Mouse (Mus musculus) liver (tissue): ENCODE data around the gene Tmem101.

Experiments used
- DNase-seq: peaks from one replicate; pipeline ENCODE4 v3.0.0-alpha.2; 2020; ENCODE audit warnings: mixed read lengths

The Tmem101 gene

DNA sequence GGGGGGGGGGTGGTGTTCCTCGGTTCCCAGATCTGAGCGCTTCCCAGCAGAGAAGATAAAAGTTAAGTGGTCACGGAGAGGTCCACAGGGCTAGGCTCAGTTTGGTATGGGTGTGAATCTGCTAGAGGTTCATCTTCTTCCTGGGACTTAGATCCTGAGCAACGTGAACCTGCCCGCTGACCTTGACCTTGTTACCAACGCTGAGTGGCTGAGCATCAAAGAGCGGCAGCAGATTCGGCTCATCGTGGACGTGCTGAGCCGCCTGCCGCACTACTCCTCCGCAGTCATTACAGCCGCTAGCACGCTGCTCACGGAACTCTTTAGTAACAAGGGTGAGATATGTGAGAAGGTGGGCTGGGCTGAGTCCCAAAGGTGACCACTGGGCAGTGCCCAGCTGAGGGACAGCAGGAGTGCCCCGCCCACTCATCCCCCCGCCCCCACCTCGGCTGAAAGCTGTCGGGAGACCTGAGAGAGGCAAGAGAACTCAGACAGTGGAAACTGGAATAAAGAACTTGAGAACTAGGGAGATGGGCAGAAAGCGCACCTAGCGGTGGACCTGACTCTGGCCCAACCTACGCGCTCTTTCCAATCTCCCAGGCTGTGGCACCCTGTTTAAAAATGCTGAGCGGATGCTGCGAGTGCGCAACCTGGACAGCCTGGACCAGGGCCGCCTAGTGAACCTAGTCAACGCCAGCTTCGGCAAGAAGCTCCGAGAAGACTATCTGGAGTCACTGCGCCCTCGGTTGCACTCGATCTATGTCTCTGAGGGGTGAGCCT lies 8.8 kb downstream of the Tmem101 start:
- no peak for DNase-seq

DNA sequence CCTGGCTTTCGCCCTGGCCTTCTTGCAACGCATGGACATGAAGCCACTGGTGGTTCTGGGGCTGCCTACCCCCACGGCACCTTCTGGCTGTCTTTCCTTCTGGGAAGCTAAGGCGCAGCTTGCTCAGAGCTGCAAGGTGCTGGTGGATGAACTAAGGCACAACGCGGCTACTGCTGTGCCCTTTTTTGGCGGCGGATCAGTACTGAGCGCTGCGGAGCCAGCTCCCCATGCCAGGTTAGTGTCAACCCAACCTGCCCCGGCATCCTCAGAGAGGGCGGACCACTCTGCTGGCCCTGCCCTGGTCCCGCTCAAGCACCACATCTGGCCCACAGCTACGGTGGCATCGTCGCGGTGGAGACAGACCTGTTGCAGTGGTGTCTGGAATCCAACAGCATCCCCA lies 9.7 kb downstream of the Tmem101 start:
- no peak for DNase-seq

DNA sequence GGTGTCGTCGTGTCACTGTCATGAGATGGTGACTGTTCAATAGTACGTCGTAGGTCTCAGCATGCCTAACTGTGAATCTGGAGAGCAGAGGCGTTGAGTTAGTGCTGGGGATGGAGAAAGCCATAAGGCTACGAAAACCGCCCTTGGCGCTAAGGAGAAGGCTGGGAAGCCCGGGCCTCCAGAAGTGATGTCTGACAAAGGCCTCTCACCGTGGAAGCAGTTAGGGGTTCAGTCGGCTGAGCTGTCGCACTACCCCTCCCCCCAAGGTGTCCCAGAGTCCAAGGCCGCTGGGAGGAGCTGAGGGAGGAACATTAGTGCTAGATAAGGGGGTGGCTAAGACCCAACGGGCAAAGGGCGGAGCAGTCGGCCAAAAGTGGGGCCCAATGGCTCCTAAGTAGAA lies 10.2 kb downstream of the Tmem101 start:
- peak; percentile 75 for DNase-seq

DNA sequence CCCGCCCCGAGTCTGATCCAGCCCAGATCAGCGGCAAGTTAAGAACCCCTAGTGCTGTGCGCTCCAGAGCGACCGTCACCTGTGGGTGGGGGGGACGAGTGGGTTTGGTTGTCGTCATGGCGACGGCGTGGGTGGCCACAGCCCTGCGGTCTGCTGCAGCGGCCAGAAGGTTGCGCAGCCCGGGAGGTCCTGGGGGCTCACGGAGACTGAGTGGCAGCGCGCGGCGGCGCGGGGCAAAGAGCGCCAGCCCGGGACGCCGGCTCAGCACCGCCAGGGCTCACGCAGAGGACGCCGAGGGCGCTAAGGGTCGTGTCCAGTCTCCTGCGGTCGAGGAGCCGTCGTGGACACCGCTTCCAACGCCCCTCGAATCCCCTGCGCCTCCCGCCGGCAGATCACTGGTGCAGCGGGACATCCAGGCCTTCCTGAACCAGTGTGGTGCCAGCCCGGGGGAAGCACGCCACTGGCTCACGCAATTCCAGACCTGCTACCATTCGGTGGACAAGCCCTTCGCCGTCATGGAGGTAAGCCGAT lies 10.7 kb downstream of the Tmem101 start, which contains the start of gene Nags:
Gene Nags, plus strand, starts transcription at position 43 of the 531 bp plus-strand sequence.
- DNase-seq: peak; percentile 67

DNA sequence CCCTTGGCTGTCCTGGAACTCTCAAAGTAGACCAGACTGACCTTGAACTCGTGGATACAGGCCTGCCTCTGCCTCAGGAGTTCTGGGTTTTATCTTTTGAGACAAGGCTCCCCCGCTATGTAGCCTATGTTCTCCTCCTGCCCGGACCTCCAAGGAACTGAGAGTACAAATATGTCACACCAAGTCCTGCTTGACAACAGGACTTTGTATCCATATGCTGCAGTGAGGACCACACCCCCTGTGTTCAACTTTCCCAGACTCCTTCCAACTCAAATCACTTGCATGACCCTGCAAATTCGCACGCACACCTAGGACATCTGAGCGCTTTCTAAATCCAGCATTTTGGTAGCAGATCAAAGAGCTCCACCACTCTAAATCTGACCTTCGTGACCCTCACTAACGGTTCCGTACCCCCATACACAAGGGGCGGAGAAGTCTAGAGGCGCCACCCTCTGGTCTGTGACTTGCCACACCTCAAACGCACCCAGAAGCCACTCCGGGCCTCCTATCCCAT lies 11.2 kb downstream of the Tmem101 start:
- no peak for DNase-seq

DNA sequence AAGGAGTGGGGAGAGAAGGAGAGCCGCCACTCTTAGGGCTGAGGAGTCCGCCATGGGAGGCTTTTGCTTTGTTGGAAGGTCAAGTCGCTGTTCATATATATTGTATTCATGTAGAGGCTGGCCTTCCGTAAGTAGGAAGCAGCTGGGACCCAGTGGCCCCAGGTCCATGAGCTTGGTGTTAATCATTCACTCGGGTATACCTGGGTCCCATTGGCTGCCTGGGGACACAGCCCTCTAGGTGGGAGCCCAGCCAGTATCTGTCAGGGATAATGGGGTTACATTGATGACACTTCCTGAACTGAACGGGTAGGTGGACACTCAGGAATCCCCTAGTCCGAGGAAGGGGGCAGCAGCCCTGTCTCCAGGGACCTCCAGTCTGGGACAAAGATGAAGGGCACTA lies 13.8 kb downstream of the Tmem101 start:
- peak; percentile 40 for DNase-seq

DNA sequence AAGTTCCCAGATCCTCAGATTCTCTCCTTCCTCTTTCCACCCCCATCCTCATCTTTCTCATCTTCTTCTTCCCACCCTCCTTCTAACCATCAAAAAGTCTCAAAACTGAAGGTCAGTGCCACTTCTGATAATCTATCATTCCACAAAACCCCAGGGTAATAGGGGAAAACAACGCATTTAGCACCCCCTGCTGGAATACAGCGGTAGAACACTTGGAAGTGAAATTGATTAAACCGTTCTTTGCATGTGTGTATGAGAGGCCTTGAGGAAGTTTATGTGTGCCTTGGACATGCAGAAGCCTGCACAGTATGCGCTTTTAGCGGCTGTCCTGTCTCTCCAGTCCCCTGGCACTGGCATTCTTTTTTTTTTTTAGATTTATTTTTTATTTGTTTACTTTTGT lies 15.7 kb downstream of the Tmem101 start:
- peak; percentile 67 for DNase-seq

DNA sequence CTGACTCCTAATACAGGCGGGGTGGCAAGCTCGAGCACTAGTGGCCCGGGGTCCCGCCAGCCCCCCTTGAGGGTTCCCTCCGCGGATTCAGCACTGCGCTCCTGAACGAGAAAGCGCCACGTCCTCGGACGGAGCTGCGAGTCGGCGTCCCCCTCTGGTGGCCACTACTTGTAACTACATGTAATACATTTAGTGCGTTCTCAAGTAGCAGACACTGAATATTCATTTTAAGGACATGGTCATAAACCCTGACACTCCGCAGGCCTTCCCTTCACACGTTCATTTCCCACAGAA lies 17.8 kb downstream of the Tmem101 start:
- peak; percentile 77 for DNase-seq

DNA sequence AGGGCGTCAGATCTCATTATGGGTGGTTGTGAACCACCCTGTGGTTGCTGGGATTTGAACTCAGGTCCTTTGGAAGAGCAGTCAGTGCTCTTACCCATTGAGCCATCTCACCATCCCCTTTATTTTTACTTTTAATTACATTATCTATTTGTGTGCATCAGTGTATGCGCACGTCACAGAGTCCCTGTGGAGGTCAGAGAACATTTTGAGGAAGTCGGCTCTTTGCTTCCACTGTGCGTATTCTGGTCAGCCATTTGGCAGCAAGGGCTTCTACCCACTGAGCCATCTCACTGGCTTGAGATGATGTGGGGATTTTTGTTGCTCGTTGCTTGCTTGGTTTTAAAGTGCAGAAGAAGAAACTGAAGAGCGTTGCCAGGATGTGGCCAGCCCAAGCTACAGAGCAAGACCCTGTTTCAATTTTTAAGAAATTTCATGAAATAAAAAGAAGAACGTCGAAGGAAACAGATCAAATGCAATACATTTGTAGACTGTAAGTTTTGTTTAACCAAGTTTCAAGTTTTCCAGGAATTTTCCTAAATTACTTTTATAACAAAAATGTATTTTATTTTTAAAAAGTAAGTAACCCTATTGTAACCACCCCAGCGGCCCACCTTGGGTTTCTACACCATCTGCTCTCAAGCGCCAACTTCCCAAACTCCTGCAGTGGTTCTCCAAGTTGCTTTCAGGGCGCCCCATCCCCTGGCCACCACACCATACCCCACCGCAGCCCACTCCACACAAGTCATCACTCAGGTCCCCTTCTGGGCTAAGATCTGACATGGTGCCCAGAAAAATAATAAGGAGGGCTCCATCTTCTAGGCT lies 18.4 kb downstream of the Tmem101 start:
- DNase-seq: no peak

DNA sequence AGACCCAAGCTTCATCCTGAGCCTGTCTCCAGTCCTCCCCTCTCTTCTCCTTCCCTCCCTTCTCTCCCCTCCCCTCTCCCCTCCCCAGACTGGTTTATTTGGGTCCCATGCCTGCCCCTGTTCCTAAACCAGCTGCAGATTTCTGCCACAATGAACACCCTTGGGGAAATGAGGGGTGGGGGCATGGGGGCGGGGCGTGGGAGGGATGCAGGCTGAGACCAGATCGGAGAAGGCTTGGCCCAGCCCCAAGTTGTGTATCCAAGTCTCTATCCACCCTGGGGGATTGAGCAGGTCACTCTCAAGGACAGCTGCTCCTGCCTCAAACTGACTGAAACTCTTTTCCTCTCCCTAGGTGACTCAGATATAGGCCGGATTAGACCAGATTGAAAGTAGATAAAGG lies 21.7 kb downstream of the Tmem101 start:
- DNase-seq: no peak

DNA sequence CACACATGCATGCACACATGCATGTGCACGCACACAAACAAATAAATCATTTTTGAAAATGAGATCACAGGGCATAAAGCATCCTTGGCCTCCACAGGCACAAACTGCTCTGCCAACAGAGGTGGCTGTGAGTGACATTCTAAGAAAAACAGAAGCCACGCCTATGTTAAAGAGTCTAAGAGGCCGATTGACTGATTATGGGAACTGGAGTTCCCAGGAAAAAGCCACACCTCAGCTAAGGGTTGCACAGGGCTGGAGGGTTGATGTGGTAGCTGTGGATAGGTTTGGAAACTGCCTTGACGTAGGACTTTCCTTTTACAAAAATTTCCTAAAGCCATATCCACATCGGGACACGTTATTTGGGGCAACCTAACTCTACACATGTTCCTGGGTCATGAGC lies 38.8 kb downstream of the Tmem101 start:
- DNase-seq: peak; percentile 53

DNA sequence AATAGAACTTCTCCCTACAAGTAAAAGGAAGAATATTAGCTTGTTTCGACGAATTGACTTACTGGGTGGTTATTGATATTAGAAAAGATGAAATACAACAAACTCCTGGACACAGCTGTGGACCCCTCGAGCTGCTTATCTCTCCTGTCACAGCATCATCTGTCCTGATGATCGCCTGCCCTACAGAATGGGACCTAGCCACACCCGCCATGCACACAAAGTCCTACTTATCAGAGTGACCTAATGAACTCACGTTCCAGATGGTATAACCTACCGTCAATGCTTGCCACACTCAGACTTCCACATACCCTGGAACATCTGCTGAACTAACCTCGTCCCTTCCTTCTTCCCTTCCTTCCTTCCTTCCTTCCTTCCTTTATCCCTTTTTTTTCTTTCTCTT lies 40.0 kb downstream of the Tmem101 start:
- DNase-seq: peak; percentile 52

DNA sequence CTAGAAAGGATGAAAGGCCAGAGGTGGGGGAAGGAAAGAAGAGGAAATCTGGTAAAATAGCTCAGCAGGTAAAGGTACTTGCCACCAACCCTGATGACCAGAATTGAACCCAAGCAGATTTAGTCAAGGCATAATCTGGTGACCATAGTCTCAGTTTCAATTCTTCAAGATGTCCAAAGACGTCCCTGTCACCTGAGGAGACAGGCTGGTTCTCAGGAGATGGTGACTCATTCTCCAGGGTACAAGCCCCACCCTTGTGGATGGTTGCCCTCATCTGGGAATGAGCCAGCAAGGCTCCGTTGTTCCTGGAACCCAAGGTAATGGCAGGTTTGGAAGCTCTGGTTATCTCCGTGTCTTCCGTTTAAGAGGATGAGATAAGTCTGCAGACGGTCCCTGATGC lies 44.6 kb downstream of the Tmem101 start:
- no peak for DNase-seq

DNA sequence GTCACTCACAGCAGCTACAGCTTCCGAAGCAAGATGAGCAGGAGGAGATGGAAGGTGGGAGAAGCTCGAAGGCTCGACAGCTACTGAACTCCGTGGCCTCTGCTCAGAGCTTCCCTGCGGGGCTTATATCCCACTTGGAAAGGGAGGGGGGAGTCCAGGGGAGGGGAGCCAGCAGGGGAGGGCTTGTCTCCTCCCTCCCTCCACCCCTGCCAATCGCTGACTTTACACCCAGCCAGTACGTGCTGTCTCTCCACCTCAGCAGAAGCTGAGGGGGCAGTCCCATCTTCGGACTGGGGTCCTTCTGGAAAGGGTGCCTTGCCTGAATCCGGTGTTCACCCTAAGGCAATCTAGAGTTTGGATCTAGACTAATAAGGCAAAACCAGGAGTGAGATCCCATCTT lies 48.5 kb downstream of the Tmem101 start, which contains the start of gene Pyy:
Gene Pyy, minus strand, starts transcription at position 101 of the 400 bp plus-strand sequence.
- DNase-seq: no peak

DNA sequence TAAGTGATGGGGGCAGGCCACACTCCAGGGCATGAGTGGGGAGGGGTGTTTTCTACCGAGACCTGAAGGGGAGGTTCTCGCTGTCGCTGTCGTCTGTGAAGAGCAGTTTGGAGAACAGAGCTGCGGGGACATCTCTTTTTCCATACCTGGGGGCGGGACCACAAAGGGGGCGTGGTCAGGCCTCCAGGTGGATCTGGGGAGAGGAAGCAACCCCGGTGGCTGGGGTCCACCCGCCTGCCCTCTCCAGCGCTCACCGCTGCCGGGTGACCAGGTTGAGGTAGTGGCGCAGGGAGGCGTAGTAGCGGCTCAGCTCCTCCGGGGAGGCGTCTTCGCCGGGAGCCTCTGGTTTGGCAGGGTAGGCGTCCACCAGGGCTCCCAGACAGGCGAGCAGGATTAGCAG lies 49.3 kb downstream of the Tmem101 start:
- DNase-seq: no peak
